Comparison of ENCODE assay signal across 9 mouse cellular contexts in genomic region chr6:110645041-110645410, GRCm38 (mm10). TPM values are rescaled to one million over a fixed set of nuclear protein-coding genes. Genes with fewer than 3 reads are reported as not detected.
DNase-seq lines count a peak whose midpoint lies in the region; ATAC-seq and TF ChIP-seq lines count a peak whose summit lies in the region.
"Had no signal": no experiment of that assay in that cellular context is flagged by ENCODE, and none has a peak within 500 bp of the region (broad histone marks: within the 10 kb centered on the region; RNA-seq: fewer than 3 reads in every experiment).

No protein-coding gene starts in this region.

- no peak for TF ChIP-seq POLR2A in myocyte (IDR thresholded peaks at IDR 0.05; ENCODE audit: insufficient read length, low read depth)

- peak overlapping the region; percentile 26; the same call in 1 of the 2 replicates for H3K4me3 ChIP-seq in heart, postnatal 0 days (ENCODE audit: low read depth, low read length)
- peak overlapping the region; percentile 57 for H3K4me3 ChIP-seq in embryonic facial prominence, embryonic 13.5 days
- peak overlapping the region; percentile 70 for H3K4me3 ChIP-seq in hindbrain, embryonic 14.5 days (replicated peaks; ENCODE audit: low read length)
- H3K4me3 ChIP-seq in myocyte = peak overlapping the region; percentile 22

- WGBS in heart, postnatal 0 days = 5% methylated on average over 7 of the region's 7 CpGs
- WGBS in embryonic facial prominence, embryonic 13.5 days = 2% methylated on average over 7 of the region's 7 CpGs
- 3% methylated on average over 7 of the region's 7 CpGs for WGBS in hindbrain, embryonic 14.5 days

- H3K27ac ChIP-seq in heart, postnatal 0 days (ENCODE audit: low read depth) = no peak overlapping the region
- no peak overlapping the region for H3K27ac ChIP-seq in embryonic facial prominence, embryonic 13.5 days
- peak overlapping the region; percentile 80 for H3K27ac ChIP-seq in hindbrain, embryonic 14.5 days

- no peak overlapping the region for H3K9ac ChIP-seq in heart, postnatal 0 days (replicated peaks; ENCODE audit: low read depth, low read length)
- H3K9ac ChIP-seq in embryonic facial prominence, embryonic 13.5 days = peak overlapping the region; percentile 62; the same call in 1 of the 2 replicates
- peak overlapping the region; percentile 78 for H3K9ac ChIP-seq in hindbrain, embryonic 14.5 days

- H3K9me3 ChIP-seq in heart, postnatal 0 days (replicated peaks; ENCODE audit: control insufficient read depth, low read length) = no peaks in the 10 kb centered on the region
- H3K9me3 ChIP-seq in embryonic facial prominence, embryonic 13.5 days = no peaks in the 10 kb centered on the region
- H3K9me3 ChIP-seq in hindbrain, embryonic 14.5 days (ENCODE audit: control insufficient read depth, low read length) = no peaks in the 10 kb centered on the region

- H3K4me1 ChIP-seq in heart, postnatal 0 days (ENCODE audit: control insufficient read depth, insufficient read depth) = no peaks in the 10 kb centered on the region
- H3K4me1 ChIP-seq in embryonic facial prominence, embryonic 13.5 days = peaks cover 31% of the 10 kb centered on the region
- H3K4me1 ChIP-seq in hindbrain, embryonic 14.5 days (replicated peaks; ENCODE audit: control insufficient read depth, insufficient read depth, low read length) = peaks cover 9% of the 10 kb centered on the region

- DNase-seq in heart, postnatal 0 days (ENCODE audit: low spot score) = no peak
- no peak for DNase-seq in heart, adult 11 months
- DNase-seq in hindbrain, embryonic 14.5 days (ENCODE audit: low spot score) = peak; percentile 38
- no peak for DNase-seq in cerebellum, adult 9-11 months
- DNase-seq in adrenal gland, postnatal 25 days = no peak
- no peak for DNase-seq in kidney, postnatal 36 days
- DNase-seq: thymus, adult 2 months had no signal

- H3K27me3 ChIP-seq in heart, postnatal 0 days (ENCODE audit: control insufficient read depth, insufficient read depth, low read length) = peaks cover 29% of the 10 kb centered on the region
- H3K27me3 ChIP-seq in embryonic facial prominence, embryonic 13.5 days = peaks cover 55% of the 10 kb centered on the region
- H3K27me3 ChIP-seq in hindbrain, embryonic 14.5 days (ENCODE audit: control insufficient read depth, insufficient read depth, low read length) = peaks cover 14% of the 10 kb centered on the region
- H3K27me3 ChIP-seq in myocyte (ENCODE audit: control insufficient read depth, insufficient read depth, insufficient read length) = no peaks in the 10 kb centered on the region

- H3K4me2 ChIP-seq in heart, postnatal 0 days (ENCODE audit: low read depth, low read length) = peak overlapping the region; percentile 54
- peak overlapping the region; percentile 97 for H3K4me2 ChIP-seq in embryonic facial prominence, embryonic 13.5 days
- H3K4me2 ChIP-seq in hindbrain, embryonic 14.5 days (replicated peaks) = peak overlapping the region; percentile 81
- H3K4me2 ChIP-seq in myocyte (ENCODE audit: low read depth) = peak overlapping the region; percentile 39

- TF ChIP-seq CTCF in heart, postnatal 0 days (IDR thresholded peaks at IDR 0.05; ENCODE audit: low read depth) = no peak

- no peak for ATAC-seq in heart, postnatal 0 days (ENCODE audit: insufficient read depth, low read depth)
- no peak; the same call in 1 of the 2 replicates for ATAC-seq in embryonic facial prominence, embryonic 13.5 days (ENCODE audit: insufficient number of reproducible peaks, insufficient read depth, low FRiP score, low TSS enrichment, low read depth)
- peak; percentile 24 for ATAC-seq in hindbrain, embryonic 14.5 days (ENCODE audit: low FRiP score)

- no peak overlapping the region for H3ac ChIP-seq in myocyte (ENCODE audit: control insufficient read depth, insufficient read length)

- no peaks in the 10 kb centered on the region for H3K36me3 ChIP-seq in heart, postnatal 0 days (replicated peaks; ENCODE audit: control insufficient read depth, insufficient read depth, low read length)
- H3K36me3 ChIP-seq in embryonic facial prominence, embryonic 13.5 days = no peaks in the 10 kb centered on the region
- no peaks in the 10 kb centered on the region for H3K36me3 ChIP-seq in hindbrain, embryonic 14.5 days (replicated peaks; ENCODE audit: control insufficient read depth, insufficient read depth)
- no peaks in the 10 kb centered on the region for H3K36me3 ChIP-seq in myocyte (ENCODE audit: control insufficient read depth, insufficient read depth)

- no peak for TF ChIP-seq EP300 in heart, postnatal 0 days (IDR thresholded peaks at IDR 0.05; ENCODE audit: low read depth)

- H3K79me2 ChIP-seq in myocyte (ENCODE audit: control insufficient read depth, insufficient read depth) = no peaks in the 10 kb centered on the region

TF ChIP-seq in myocyte, 11 proteins besides CTCF, POLR2A, EP300 and RAD21:
- TF ChIP-seq MAX (IDR thresholded peaks at IDR 0.05; ENCODE audit: low read depth) (no peak), TCF12 (IDR thresholded peaks at IDR 0.05; ENCODE audit: insufficient read depth, poor library complexity, severe bottlenecking) (no peak), MYOD1 (IDR thresholded peaks at IDR 0.05; ENCODE audit: control insufficient read depth in 1 of 3, insufficient read length in 2 of 3, low read depth in 2 of 3) (no peak)
TF ChIP-seq in myocyte: peak in this region for 0.

RNA-seq across cellular contexts. Expression of gene Grm7, which starts 0.4 kb away (rescaled TPM):
- total RNA-seq in heart, postnatal 0 days (2014; rRNA removed; ENCODE audit: low replicate concordance) = 0.15 TPM in 1 of 2 replicates, not detected in the other
- 0.03 and 0.14 TPM in 2 replicates for polyA plus RNA-seq in heart, postnatal 0 days (2015; fragmentation: Nextera tagmentation; extraction: Ambion mirVana)
- 3.1 and 4.4 TPM in 2 replicates for polyA plus RNA-seq in embryonic facial prominence, embryonic 13.5 days (2015; fragmentation: Nextera tagmentation; extraction: Ambion mirVana)
- 34.5 and 36.4 TPM in 2 replicates for polyA plus RNA-seq in hindbrain, embryonic 14.5 days (2014; fragmentation: Nextera tagmentation; extraction: Ambion mirVana)
- 0.28 TPM for polyA plus RNA-seq in myocyte (2012; fragmentation: generic; extraction: Trizol)
- 1.1 and 1.4 TPM in 2 replicates for total RNA-seq in adrenal gland, postnatal 25 days (2021)

Comparison
In these comparisons a context has a peak if more than half of its experiments do, and no peak if none do; other contexts are left out.
1. H3K4me2 ChIP-seq: peak in every context shown above with its lines; median percentile 97 in embryonic facial prominence, embryonic 13.5 days; 81 in hindbrain, embryonic 14.5 days; 54 in heart, postnatal 0 days; 39 in myocyte.